19 mouse cellular contexts compared by ENCODE assay signal in genomic region chr1:162590415-162590997, GRCm38 (mm10). TPM values are rescaled to one million over a fixed set of nuclear protein-coding genes. Genes with fewer than 3 reads are reported as not detected.
A peak's percentile ranks its signal among the peaks of the same experiment; 100 is the strongest.
DNase-seq lines count a peak whose midpoint lies in the region; ATAC-seq and TF ChIP-seq lines count a peak whose summit lies in the region.
"Had no signal": no experiment of that assay in that cellular context is flagged by ENCODE, and none has a peak within 500 bp of the region (broad histone marks: within the 10 kb centered on the region; RNA-seq: fewer than 3 reads in every experiment).

No protein-coding gene starts in this region.

- H3K27ac ChIP-seq in kidney, postnatal 0 days, result no peak overlapping the region
- H3K27ac ChIP-seq in neural tube, embryonic 12.5 days, result no peak overlapping the region
- H3K27ac ChIP-seq in neural tube, embryonic 15.5 days (replicated peaks), result no peak overlapping the region
- no peak overlapping the region for H3K27ac ChIP-seq in liver, embryonic 14.5 days
- no peak overlapping the region for H3K27ac ChIP-seq in embryonic facial prominence, embryonic 10.5 days (replicated peaks)
- H3K27ac ChIP-seq: embryonic facial prominence, embryonic 13.5 days; limb, embryonic 15.5 days had no signal

- DNase-seq in kidney, postnatal 0 days (ENCODE audit: low spot score), result peak; percentile 20
- no peak for DNase-seq in kidney, postnatal 36 days
- peak in 1 of 3 experiments; percentile 35 for DNase-seq in liver, embryonic 14.5 days (ENCODE audit: low read depth in 3 of 3, low spot score in 3 of 3)
- DNase-seq in layer of hippocampus, adult 18-20 months (ENCODE audit: low spot score in 2 of 2), result no peak
- no peak for DNase-seq in embryonic facial prominence, embryonic 10.5 days (ENCODE audit: low spot score)
- no peak for DNase-seq in urinary bladder, postnatal 10 days (ENCODE audit: low spot score)
- DNase-seq: B cell, adult 2 months; cerebellum, adult 9-11 months; gastrocnemius, postnatal 14 days; kidney, adult 11 months; kidney, postnatal 10 days; right cerebral cortex, adult 18-20 months; thymus, postnatal 14 days had no signal

- no peaks in the 10 kb centered on the region for H3K4me1 ChIP-seq in kidney, postnatal 0 days (replicated peaks; ENCODE audit: insufficient read depth, low read length)
- H3K4me1 ChIP-seq in neural tube, embryonic 12.5 days, result peaks cover 3% of the 10 kb centered on the region
- H3K4me1 ChIP-seq in neural tube, embryonic 15.5 days, result peaks cover 7% of the 10 kb centered on the region
- H3K4me1 ChIP-seq in liver, embryonic 14.5 days (replicated peaks; ENCODE audit: control insufficient read depth in 2 of 2, insufficient read depth in 2 of 2, low read length in 1 of 2), result peaks cover 0 to 10% of the 10 kb centered on the region in 2 experiments; a peak in 2 of 4 replicates
- H3K4me1 ChIP-seq in embryonic facial prominence, embryonic 10.5 days, result peaks cover 8% of the 10 kb centered on the region
- H3K4me1 ChIP-seq: limb, embryonic 15.5 days had no signal

- no peak overlapping the region for H3K4me3 ChIP-seq in kidney, postnatal 0 days (replicated peaks; ENCODE audit: low read depth, low read length)
- no peak overlapping the region for H3K4me3 ChIP-seq in neural tube, embryonic 12.5 days
- H3K4me3 ChIP-seq in neural tube, embryonic 15.5 days (replicated peaks), result no peak overlapping the region
- no peak overlapping the region for H3K4me3 ChIP-seq in liver, embryonic 14.5 days (ENCODE audit: insufficient read depth in 1 of 2, low read depth in 2 of 2, low read length in 2 of 2)
- no peak overlapping the region for H3K4me3 ChIP-seq in embryonic facial prominence, embryonic 10.5 days
- H3K4me3 ChIP-seq: embryonic facial prominence, embryonic 13.5 days; limb, embryonic 15.5 days had no signal

- 0 out of 2 replicates have a peak, but pooled peaks cover 3% of the 10 kb centered on the region for H3K36me3 ChIP-seq in kidney, postnatal 0 days (ENCODE audit: insufficient read depth, low read length)
- H3K36me3 ChIP-seq in neural tube, embryonic 12.5 days, result peaks cover 3% of the 10 kb centered on the region; the same call in 1 of the 2 replicates
- peaks cover 18% of the 10 kb centered on the region for H3K36me3 ChIP-seq in neural tube, embryonic 15.5 days
- no peaks in the 10 kb centered on the region for H3K36me3 ChIP-seq in liver, embryonic 14.5 days (replicated peaks; ENCODE audit: control insufficient read depth, insufficient read depth, low read depth)
- peaks cover 21% of the 10 kb centered on the region for H3K36me3 ChIP-seq in embryonic facial prominence, embryonic 10.5 days (replicated peaks)

- no peak for TF ChIP-seq EP300 in liver, embryonic 14.5 days (IDR thresholded peaks at IDR 0.05; ENCODE audit: low read depth)

- no peak for TF ChIP-seq CTCF in kidney, postnatal 0 days (IDR thresholded peaks at IDR 0.05; ENCODE audit: low read depth)
- TF ChIP-seq CTCF in liver, embryonic 14.5 days (IDR thresholded peaks at IDR 0.05; ENCODE audit: low read depth), result no peak

- no peaks in the 10 kb centered on the region for H3K27me3 ChIP-seq in kidney, postnatal 0 days (ENCODE audit: insufficient read depth, low read length)
- H3K27me3 ChIP-seq in neural tube, embryonic 12.5 days (replicated peaks), result no peaks in the 10 kb centered on the region
- H3K27me3 ChIP-seq in neural tube, embryonic 15.5 days (replicated peaks), result no peaks in the 10 kb centered on the region
- no peaks in the 10 kb centered on the region for H3K27me3 ChIP-seq in liver, embryonic 14.5 days (ENCODE audit: control insufficient read depth, insufficient read depth, low read length)
- no peaks in the 10 kb centered on the region for H3K27me3 ChIP-seq in embryonic facial prominence, embryonic 10.5 days (replicated peaks; ENCODE audit: low read depth, poor library complexity, severe bottlenecking)
- H3K27me3 ChIP-seq: embryonic facial prominence, embryonic 13.5 days; limb, embryonic 15.5 days had no signal

- WGBS in kidney, postnatal 0 days, result 63% methylated on average over 8 of the region's 8 CpGs
- WGBS in neural tube, embryonic 12.5 days, result 54% methylated on average over 8 of the region's 8 CpGs
- 45% methylated on average over 8 of the region's 8 CpGs for WGBS in neural tube, embryonic 15.5 days
- WGBS in liver, embryonic 14.5 days (ENCODE audit: insufficient replicate concordance), result 26% methylated on average over 8 of the region's 8 CpGs
- 80% methylated on average over 8 of the region's 8 CpGs for WGBS in embryonic facial prominence, embryonic 10.5 days

- no peak overlapping the region for H3K9ac ChIP-seq in kidney, postnatal 0 days (ENCODE audit: low read depth, low read length)
- no peak overlapping the region for H3K9ac ChIP-seq in neural tube, embryonic 12.5 days
- no peak overlapping the region for H3K9ac ChIP-seq in neural tube, embryonic 15.5 days (replicated peaks)
- H3K9ac ChIP-seq in liver, embryonic 14.5 days (replicated peaks), result no peak overlapping the region
- H3K9ac ChIP-seq: embryonic facial prominence, embryonic 13.5 days; limb, embryonic 15.5 days had no signal

- H3K4me2 ChIP-seq in kidney, postnatal 0 days (ENCODE audit: low read length), result no peak overlapping the region
- no peak overlapping the region for H3K4me2 ChIP-seq in neural tube, embryonic 12.5 days (replicated peaks)
- H3K4me2 ChIP-seq in neural tube, embryonic 15.5 days, result no peak overlapping the region
- H3K4me2 ChIP-seq in liver, embryonic 14.5 days (ENCODE audit: low read depth), result no peak overlapping the region; the same call in 1 of the 2 replicates
- H3K4me2 ChIP-seq: embryonic facial prominence, embryonic 13.5 days; limb, embryonic 15.5 days had no signal

- ATAC-seq in kidney, postnatal 0 days (replicated peaks; ENCODE audit: low FRiP score, low read depth), result no peak
- peak; percentile 73; the same call in 1 of the 2 replicates for ATAC-seq in neural tube, embryonic 12.5 days (ENCODE audit: low FRiP score, low read depth)
- no peak; the same call in 1 of the 2 replicates for ATAC-seq in neural tube, embryonic 15.5 days (ENCODE audit: low FRiP score)
- peak; percentile 88 for ATAC-seq in liver, embryonic 14.5 days (ENCODE audit: insufficient read depth)
- ATAC-seq: forebrain, embryonic 14.5 days; lung, postnatal 0 days had no signal

- no peaks in the 10 kb centered on the region for H3K9me3 ChIP-seq in kidney, postnatal 0 days (replicated peaks; ENCODE audit: low read length)
- no peaks in the 10 kb centered on the region for H3K9me3 ChIP-seq in neural tube, embryonic 12.5 days
- H3K9me3 ChIP-seq in neural tube, embryonic 15.5 days (replicated peaks), result no peaks in the 10 kb centered on the region
- H3K9me3 ChIP-seq in liver, embryonic 14.5 days (ENCODE audit: control insufficient read depth, low read length), result no peaks in the 10 kb centered on the region
- H3K9me3 ChIP-seq in embryonic facial prominence, embryonic 10.5 days, result no peaks in the 10 kb centered on the region
- H3K9me3 ChIP-seq: embryonic facial prominence, embryonic 13.5 days; limb, embryonic 15.5 days had no signal

RNA-seq across cellular contexts. Expression of gene Vamp4, which starts 20.2 kb away (rescaled TPM):
- 53.6 and 56.5 TPM in 2 replicates for polyA plus RNA-seq in kidney, postnatal 0 days (2015; fragmentation: Nextera tagmentation; extraction: Ambion mirVana)
- 69.5 and 72.3 TPM in 2 replicates for polyA plus RNA-seq in neural tube, embryonic 12.5 days (2016; fragmentation: Nextera tagmentation; extraction: Ambion mirVana)
- polyA plus RNA-seq in neural tube, embryonic 15.5 days (2015; fragmentation: Nextera tagmentation; extraction: Ambion mirVana), result 81.3 and 87.0 TPM in 2 replicates
- 3.4 and 5.6 TPM in 2 replicates for polyA plus RNA-seq in liver, embryonic 14.5 days (2012; rRNA removed)
- polyA plus RNA-seq in liver, embryonic 14.5 days (2014; fragmentation: Nextera tagmentation; extraction: Ambion mirVana), result 13.5 TPM in 2 replicates
- 100 to 1,000 TPM; 103 to 109 TPM for total RNA-seq in layer of hippocampus, adult 18-20 months (2021)
- polyA plus RNA-seq in embryonic facial prominence, embryonic 10.5 days (2016; fragmentation: Nextera tagmentation; extraction: Ambion mirVana), result 51.4 and 54.7 TPM in 2 replicates

RNA-seq across cellular contexts. Expression of gene Mettl13, which starts 42.2 kb away (rescaled TPM):
- 16.3 and 19.0 TPM in 2 replicates for polyA plus RNA-seq in kidney, postnatal 0 days (2015; fragmentation: Nextera tagmentation; extraction: Ambion mirVana)
- polyA plus RNA-seq in neural tube, embryonic 12.5 days (2016; fragmentation: Nextera tagmentation; extraction: Ambion mirVana), result 19.9 and 23.5 TPM in 2 replicates
- 15.4 and 20.4 TPM in 2 replicates for polyA plus RNA-seq in neural tube, embryonic 15.5 days (2015; fragmentation: Nextera tagmentation; extraction: Ambion mirVana)
- polyA plus RNA-seq in liver, embryonic 14.5 days (2012; rRNA removed), result 3.8 and 4.9 TPM in 2 replicates
- 4.2 and 5.5 TPM in 2 replicates for polyA plus RNA-seq in liver, embryonic 14.5 days (2014; fragmentation: Nextera tagmentation; extraction: Ambion mirVana)
- total RNA-seq in layer of hippocampus, adult 18-20 months (2021), result 10 to 100 TPM; 11.4 to 13.0 TPM
- polyA plus RNA-seq in embryonic facial prominence, embryonic 10.5 days (2016; fragmentation: Nextera tagmentation; extraction: Ambion mirVana), result 33.7 and 37.4 TPM in 2 replicates

RNA-seq across cellular contexts. Expression of gene Myoc, which starts 48.4 kb away (rescaled TPM):
- polyA plus RNA-seq in kidney, postnatal 0 days (2015; fragmentation: Nextera tagmentation; extraction: Ambion mirVana), result 0.17 TPM in 1 of 2 replicates, not detected in the other
- polyA plus RNA-seq in neural tube, embryonic 12.5 days (2016; fragmentation: Nextera tagmentation; extraction: Ambion mirVana), result not detected in 2 replicates
- polyA plus RNA-seq in neural tube, embryonic 15.5 days (2015; fragmentation: Nextera tagmentation; extraction: Ambion mirVana), result 0.06 TPM in 1 of 2 replicates, not detected in the other
- 0.01 TPM in 1 of 2 replicates, not detected in the other for polyA plus RNA-seq in liver, embryonic 14.5 days (2012; rRNA removed)
- polyA plus RNA-seq in liver, embryonic 14.5 days (2014; fragmentation: Nextera tagmentation; extraction: Ambion mirVana), result not detected in 2 replicates
- total RNA-seq in layer of hippocampus, adult 18-20 months (2021), result 1 to 10 TPM; 2.6 to 4.0 TPM
- not detected in 2 replicates for polyA plus RNA-seq in embryonic facial prominence, embryonic 10.5 days (2016; fragmentation: Nextera tagmentation; extraction: Ambion mirVana)
- polyA plus RNA-seq: embryonic facial prominence, embryonic 13.5 days; forebrain, embryonic 14.5 days had no signal

Comparison
In these comparisons a context has a peak if more than half of its experiments do, and no peak if none do; other contexts are left out.
1. ATAC-seq: peak in neural tube, embryonic 12.5 days (single experiment) and liver, embryonic 14.5 days (single experiment); none in kidney, postnatal 0 days (single experiment) and neural tube, embryonic 15.5 days (single experiment).